Mouse (Mus musculus) forebrain, embryonic 11.5 days (tissue): ENCODE measurements around the gene Ppp2r5e. TPM values are rescaled to one million over a fixed set of nuclear protein-coding genes. Genes with fewer than 3 reads are reported as not detected.

Source experiments
- ATAC-seq: fragments of 200-750 bp; cut with Nextera tagmentation; replicated peaks from 2 replicates; pipeline ENCODE4 v1.8.0; 2017; ENCODE audit warnings: moderate TSS enrichment; ENCODE audit not compliant: low FRiP score
- DNase-seq: peaks from one replicate; pipeline ENCODE4 v3.0.0-alpha.2; 2017; ENCODE audit warnings: low spot score
- H3K27ac ChIP-seq: fragments of 300-500 bp; sonication (generic); 2 replicates; pipeline ENCODE4 v1.5.1; 2014; ENCODE audit warnings: low read depth, low read length
- H3K27me3 ChIP-seq: fragments of 300-500 bp; sonication (generic); 2 replicates; pipeline ENCODE4 v1.6.1; 2014; ENCODE audit warnings: mild to moderate bottlenecking, low read length, mixed read lengths; ENCODE audit not compliant: control insufficient read depth, insufficient read depth
- H3K36me3 ChIP-seq: fragments of 300-500 bp; sonication (generic); 2 replicates; pipeline ENCODE4 v1.6.1; 2014; ENCODE audit warnings: mild to moderate bottlenecking, low read length, moderate library complexity, mixed read lengths; ENCODE audit not compliant: control insufficient read depth, insufficient read depth
- H3K4me1 ChIP-seq: fragments of 300-500 bp; sonication (generic); replicated peaks from 2 replicates; pipeline ENCODE4 v1.6.1; 2014; ENCODE audit warnings: low read length, mixed read lengths; ENCODE audit not compliant: control insufficient read depth, insufficient read depth
- H3K4me2 ChIP-seq: fragments of 300-500 bp; sonication (generic); 2 replicates; pipeline ENCODE4 v1.6.1; 2014; ENCODE audit warnings: low read depth, mild to moderate bottlenecking, low read length, moderate library complexity, mixed read lengths; ENCODE audit not compliant: severe bottlenecking
- H3K4me3 ChIP-seq: fragments of 300-500 bp; sonication (generic); 2 replicates; pipeline ENCODE4 v1.5.1; 2014; ENCODE audit warnings: low read depth, low read length
- H3K9ac ChIP-seq: fragments of 300-500 bp; sonication (generic); 2 replicates; pipeline ENCODE4 v1.6.1; 2014; ENCODE audit warnings: low read length
- H3K9me3 ChIP-seq: fragments of 300-500 bp; sonication (generic); 2 replicates; pipeline ENCODE4 v1.6.1; 2016; ENCODE audit warnings: low read length, mixed read lengths; ENCODE audit not compliant: control insufficient read depth
- WGBS: fragments of 180-500 bp; shearing (Covaris S2); extraction: QIAGEN DNeasy Blood & Tissue Kit; methylation state at CpG from one replicate; pipeline ENCODE4 v1.1.7; 2014; 5-methylcytosine and 5-hydroxymethylcytosine counted together
- polyA plus RNA-seq: library from polyadenylated mRNA; unstranded; fragments of >200 nt; fragmentation: Nextera tagmentation; extraction: Ambion mirVana; gene quantifications from 2 replicates; pipeline ENCODE4 v1.2.1, GENCODE M21; 2014

Gene Ppp2r5e
- polyA plus RNA-seq, 1 experiment from 2014 or later, result 26.1 TPM

DNA sequence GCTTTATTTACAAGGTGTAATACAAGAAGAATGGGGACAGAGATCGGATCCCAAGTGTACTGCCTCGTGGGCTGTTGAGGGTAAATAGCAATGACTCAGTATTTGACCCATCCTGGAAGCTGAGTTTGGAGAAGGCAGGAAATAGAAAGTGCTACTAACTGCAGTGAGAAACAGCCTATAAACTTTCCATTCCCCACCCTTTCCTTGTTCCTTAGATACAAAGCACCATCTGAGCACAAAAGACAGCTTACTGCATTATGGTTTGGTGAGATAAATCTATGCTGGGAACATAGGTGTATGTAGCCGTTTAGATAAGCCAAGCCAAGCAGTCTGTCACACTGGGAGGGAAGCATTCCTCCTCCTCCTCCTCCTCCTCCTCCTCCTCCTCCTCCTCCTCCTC lies 26.8 kb upstream of the Ppp2r5e start:
- Histone ChIP-seq H3K9ac (no peak overlapping the region), H3K9me3 (no peaks in the 10 kb centered on the region), H3K27ac (no peak overlapping the region), H3K36me3 (no peaks in the 10 kb centered on the region), H3K4me2 (no peak overlapping the region), H3K4me3 (no peak overlapping the region), H3K27me3 (no peaks in the 10 kb centered on the region), H3K4me1 (no peaks in the 10 kb centered on the region)
- no peak for ATAC-seq
- DNase-seq, result no peak
- WGBS, result 82% methylated on average over 3 of the region's 3 CpGs

DNA sequence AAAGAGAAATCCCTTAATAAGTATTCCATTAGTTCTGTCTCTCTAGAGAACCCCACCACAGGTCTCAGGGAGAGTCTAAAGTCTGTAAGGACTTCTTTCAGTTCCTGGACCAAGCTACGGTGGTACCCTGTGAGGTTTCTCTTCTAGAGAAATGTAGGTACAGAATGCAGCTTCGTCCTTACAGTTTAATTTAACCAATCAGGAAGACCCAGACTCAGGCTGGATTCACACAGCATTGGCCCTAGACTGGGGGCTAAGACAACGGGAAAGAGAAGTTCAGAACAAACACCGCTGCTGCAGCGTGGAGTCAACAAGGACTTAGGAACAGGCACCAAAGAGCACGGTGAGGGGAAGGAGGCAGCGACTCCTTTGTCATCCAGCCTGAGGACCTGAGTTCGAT lies 20.8 kb upstream of the Ppp2r5e start:
- DNase-seq, result no peak
- H3K9me3 ChIP-seq, result no peaks in the 10 kb centered on the region
- 70% methylated on average over 8 of the region's 8 CpGs for WGBS
- no peak overlapping the region for H3K4me2 ChIP-seq
- no peak overlapping the region for H3K27ac ChIP-seq
- H3K4me3 ChIP-seq, result no peak overlapping the region
- peaks cover 2% of the 10 kb centered on the region; the same call in 1 of the 2 replicates for H3K4me1 ChIP-seq
- no peaks in the 10 kb centered on the region for H3K36me3 ChIP-seq
- H3K9ac ChIP-seq, result no peak overlapping the region
- no peak for ATAC-seq
- no peaks in the 10 kb centered on the region for H3K27me3 ChIP-seq

DNA sequence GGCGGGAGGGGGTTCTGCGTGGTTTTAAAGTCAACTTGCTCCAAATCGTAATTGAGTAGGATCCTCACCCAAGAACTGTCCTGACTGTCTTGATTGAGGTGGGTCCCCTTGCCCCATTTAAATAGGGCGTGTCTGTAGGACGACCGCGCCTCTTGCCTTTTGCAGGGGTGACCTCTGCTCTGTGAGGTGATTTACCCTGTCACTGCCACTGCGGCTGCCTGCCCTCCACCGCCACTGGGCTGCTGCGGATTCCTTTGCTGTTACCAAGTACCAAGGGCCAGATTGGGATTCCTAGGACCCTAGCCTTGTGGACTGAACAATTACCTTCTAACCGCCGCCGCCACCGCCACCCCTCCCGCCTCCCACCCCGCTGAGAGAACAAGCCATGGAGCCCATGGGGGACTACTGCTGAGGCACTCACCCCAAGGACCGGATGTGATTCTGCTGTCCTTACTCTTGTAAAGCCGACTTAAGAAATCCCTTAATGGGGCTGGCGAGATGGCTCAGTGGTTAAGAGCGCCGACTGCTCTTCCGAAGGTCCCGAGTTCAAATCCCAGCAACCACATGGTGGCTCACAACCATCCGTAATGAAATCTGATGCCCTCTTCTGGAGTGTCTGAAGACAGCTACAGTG lies 20.2 kb upstream of the Ppp2r5e start:
- Histone ChIP-seq H3K9ac (no peak overlapping the region), H3K4me1 (peaks cover 2% of the 10 kb centered on the region; the same call in 1 of the 2 replicates), H3K4me2 (peak overlapping the region; percentile 31), H3K27ac (no peak overlapping the region), H3K4me3 (no peak overlapping the region), H3K9me3 (no peaks in the 10 kb centered on the region), H3K27me3 (no peaks in the 10 kb centered on the region), H3K36me3 (no peaks in the 10 kb centered on the region)
- DNase-seq, result peak; percentile 54
- WGBS, result 8% methylated on average over 23 of the region's 24 CpGs
- no peak for ATAC-seq

DNA sequence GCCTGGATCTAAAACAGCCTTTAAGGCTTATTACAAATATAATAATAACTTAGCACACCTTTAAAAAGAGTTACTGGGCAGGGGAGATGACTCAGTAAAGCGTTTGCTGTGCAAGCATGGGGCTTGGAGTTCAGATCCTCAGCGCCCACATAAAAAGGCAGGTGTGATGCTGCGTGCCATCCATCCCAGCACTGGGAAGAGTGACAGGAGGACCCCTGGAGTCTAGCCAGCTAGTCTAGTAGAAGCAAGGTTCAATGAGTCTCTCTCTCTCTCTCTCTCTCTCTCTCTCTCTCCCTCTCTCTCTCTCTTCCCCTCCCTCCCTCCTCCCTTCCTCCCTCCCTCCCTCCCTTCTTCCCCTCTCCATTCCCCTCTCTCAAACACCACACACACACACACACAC lies 19.5 kb upstream of the Ppp2r5e start:
- H3K27me3 ChIP-seq, result no peaks in the 10 kb centered on the region
- no peak overlapping the region for H3K4me2 ChIP-seq
- H3K4me3 ChIP-seq, result no peak overlapping the region
- H3K27ac ChIP-seq, result no peak overlapping the region
- ATAC-seq, result no peak
- H3K9ac ChIP-seq, result no peak overlapping the region
- 47% methylated on average over 3 of the region's 3 CpGs for WGBS
- H3K36me3 ChIP-seq, result no peaks in the 10 kb centered on the region
- H3K9me3 ChIP-seq, result no peaks in the 10 kb centered on the region
- H3K4me1 ChIP-seq, result peaks cover 2% of the 10 kb centered on the region; the same call in 1 of the 2 replicates
- no peak for DNase-seq

DNA sequence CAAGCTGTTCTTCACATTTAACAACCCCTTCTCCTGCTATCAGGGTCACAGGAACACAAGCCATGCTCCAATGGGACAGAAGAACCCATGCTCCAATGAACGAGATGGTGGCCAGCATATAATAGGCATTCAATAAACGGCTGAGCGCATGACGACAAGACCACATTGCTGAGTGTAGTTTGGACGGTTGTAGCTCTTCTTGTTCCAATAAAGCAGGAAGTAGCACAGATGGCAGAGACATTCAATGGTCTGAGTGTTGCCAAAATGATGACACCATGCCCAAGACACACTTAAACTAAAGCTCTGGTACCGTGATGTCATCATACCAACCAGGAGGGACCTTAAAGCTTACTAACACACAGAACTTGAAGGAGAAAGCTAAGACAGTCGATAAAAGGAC lies 16.7 kb upstream of the Ppp2r5e start:
- no peak overlapping the region for H3K9ac ChIP-seq
- no peak for ATAC-seq
- H3K36me3 ChIP-seq, result no peaks in the 10 kb centered on the region
- peaks cover 2% of the 10 kb centered on the region; the same call in 1 of the 2 replicates for H3K4me1 ChIP-seq
- no peak overlapping the region for H3K4me3 ChIP-seq
- no peak overlapping the region for H3K27ac ChIP-seq
- 89% methylated on average over 7 of the region's 7 CpGs for WGBS
- no peak for DNase-seq
- no peaks in the 10 kb centered on the region for H3K9me3 ChIP-seq
- H3K4me2 ChIP-seq, result no peak overlapping the region
- no peaks in the 10 kb centered on the region for H3K27me3 ChIP-seq

DNA sequence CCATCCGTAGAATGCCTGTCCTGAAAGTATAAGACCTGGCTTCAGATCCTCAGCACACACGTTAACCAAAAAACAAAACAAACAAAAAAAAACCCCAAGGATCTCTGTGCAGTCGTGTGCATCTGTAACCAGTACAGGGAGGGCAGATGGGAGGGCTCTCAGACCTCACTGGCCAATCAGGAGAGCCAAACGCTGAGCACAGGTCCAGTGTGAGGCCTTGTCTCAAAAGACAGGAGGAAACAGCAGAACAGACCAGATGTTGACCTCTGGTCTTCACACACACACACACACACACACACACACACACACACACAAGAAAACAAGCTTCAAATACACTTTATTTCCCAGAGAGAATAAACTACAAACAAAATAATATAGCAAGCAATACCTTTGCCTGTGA lies 3.4 kb upstream of the Ppp2r5e start:
- Histone ChIP-seq H3K36me3 (no peaks in the 10 kb centered on the region), H3K4me3 (no peak overlapping the region), H3K27ac (no peak overlapping the region), H3K4me2 (no peak overlapping the region), H3K9me3 (no peaks in the 10 kb centered on the region), H3K27me3 (no peaks in the 10 kb centered on the region), H3K9ac (peak overlapping the region; percentile 5; the same call in 1 of the 2 replicates), H3K4me1 (peaks cover 3% of the 10 kb centered on the region)
- ATAC-seq (no peak), DNase-seq (no peak)
- WGBS, result 18% methylated on average over 4 of the region's 4 CpGs

DNA sequence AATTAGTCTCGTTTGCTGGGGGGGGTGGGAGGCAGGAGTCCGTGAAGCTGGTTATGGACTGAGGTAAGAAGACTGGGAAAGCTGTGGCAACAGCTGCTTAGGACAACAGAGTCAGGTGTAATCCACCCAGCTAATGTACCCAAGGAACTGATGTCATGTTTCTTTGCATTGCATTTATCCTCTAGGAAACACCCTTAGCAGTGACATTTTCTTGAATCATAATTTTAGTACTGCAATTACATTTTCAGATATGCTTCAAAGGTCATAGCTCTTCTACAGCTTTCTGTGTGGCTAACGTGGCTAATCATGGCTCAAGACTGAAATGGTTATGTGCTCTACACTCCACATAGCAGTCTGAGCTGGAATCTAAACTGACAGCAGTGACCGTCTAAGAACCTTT lies 2.9 kb upstream of the Ppp2r5e start:
- DNase-seq (no peak), ATAC-seq (no peak)
- 73% methylated on average over 4 of the region's 4 CpGs for WGBS
- Histone ChIP-seq H3K9me3 (no peaks in the 10 kb centered on the region), H3K27me3 (no peaks in the 10 kb centered on the region), H3K4me2 (no peak overlapping the region), H3K4me1 (peaks cover 5% of the 10 kb centered on the region), H3K27ac (no peak overlapping the region), H3K36me3 (no peaks in the 10 kb centered on the region), H3K9ac (peak overlapping the region; percentile 5; the same call in 1 of the 2 replicates), H3K4me3 (no peak overlapping the region)

DNA sequence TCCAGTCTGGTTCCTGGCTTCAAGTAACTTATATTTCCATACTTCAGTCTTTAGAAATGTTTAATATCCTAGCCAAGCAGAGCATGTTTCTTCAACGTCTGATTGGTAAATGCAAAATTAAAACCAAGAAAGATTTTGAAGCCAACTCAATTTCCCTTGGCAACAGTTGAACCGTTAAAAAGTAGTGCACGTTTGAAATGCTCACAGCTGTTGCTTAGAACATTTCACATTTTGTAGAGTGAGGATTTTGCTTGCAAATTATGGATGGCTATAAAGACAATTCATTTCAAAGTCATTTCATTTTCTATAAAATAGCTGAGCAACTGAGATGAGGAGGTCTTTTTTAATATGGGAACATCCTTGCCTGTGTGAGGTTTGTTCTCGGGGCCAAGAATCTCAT lies 1.7 kb upstream of the Ppp2r5e start:
- H3K9me3 ChIP-seq, result no peaks in the 10 kb centered on the region
- no peak overlapping the region for H3K9ac ChIP-seq
- H3K4me2 ChIP-seq, result no peak overlapping the region
- H3K4me1 ChIP-seq, result peaks cover 5% of the 10 kb centered on the region
- no peak for ATAC-seq
- no peak for DNase-seq
- no peak overlapping the region for H3K27ac ChIP-seq
- H3K4me3 ChIP-seq, result no peak overlapping the region
- 89% methylated on average over 4 of the region's 4 CpGs for WGBS
- no peaks in the 10 kb centered on the region for H3K27me3 ChIP-seq
- H3K36me3 ChIP-seq, result peaks cover 3% of the 10 kb centered on the region; the same call in 1 of the 2 replicates
